Mouse (Mus musculus) A20 (cell line): ENCODE results near the gene Cdh23.

Source experiments
- DNase-seq: peaks from one replicate; pipeline ENCODE4 v3.0.0-alpha.2; 2011; ENCODE audit warnings: low read depth, low spot score

Gene Cdh23

DNA sequence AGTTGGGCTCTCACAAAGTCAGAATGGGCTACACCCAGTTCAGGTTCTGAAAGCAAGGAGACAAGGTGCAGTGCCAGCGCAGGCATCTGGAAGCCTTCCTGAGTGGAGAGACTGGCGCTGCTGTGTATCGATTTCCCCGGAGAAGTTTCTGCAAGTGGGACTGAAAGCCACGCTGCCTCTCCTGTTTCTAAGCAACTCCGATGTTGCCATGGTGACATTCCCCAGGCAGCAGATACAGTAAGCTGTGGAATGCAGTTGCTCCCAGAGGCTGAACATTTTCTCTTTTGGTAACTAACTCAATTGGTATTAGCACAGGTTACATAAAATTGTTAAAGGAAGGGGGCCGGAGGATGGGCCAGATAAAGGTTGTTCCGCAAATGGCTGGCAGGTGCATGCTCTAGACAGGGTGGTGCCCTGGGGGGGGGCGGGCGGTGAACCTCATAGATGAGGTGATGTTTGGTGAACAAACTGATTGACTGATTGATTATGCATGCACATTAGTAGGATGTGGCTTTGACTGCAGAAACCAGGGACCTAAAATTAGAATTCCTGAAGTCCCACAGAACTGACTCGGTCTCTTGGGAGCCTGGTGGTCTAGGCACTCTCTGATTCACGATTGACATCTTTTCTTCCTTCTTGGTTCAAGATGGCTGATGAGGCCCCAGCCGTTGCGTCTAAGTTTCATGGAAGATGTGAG is 410.5 kb downstream of the Cdh23 start:
- peak; percentile 39 for DNase-seq

GRCm38 (mm10) chr10:60285183-60285582 is 411.1 kb downstream of the Cdh23 start:
- no peak for DNase-seq

DNA sequence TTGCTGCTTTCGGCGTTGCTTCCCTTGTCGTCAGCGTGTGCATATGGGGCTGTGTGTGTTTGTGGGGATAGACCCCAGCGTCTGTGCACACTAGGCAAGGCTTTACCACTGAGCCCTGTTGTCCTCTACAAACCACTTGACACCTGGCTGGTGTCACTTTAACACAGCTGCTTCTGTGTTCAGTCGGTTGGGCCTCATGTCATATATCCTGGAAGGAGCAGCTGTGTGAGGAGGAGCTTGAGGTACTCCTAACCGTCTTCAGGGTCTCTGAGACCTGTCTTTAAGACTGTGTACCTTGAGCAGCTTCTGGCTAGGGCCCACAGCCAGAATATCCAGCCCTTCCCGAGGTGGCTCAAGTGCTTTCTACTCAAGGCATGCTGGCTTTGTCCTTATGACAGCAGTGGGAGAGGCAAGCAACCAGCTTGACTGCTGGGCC is 411.6 kb downstream of the Cdh23 start:
- DNase-seq: peak; percentile 79

DNA sequence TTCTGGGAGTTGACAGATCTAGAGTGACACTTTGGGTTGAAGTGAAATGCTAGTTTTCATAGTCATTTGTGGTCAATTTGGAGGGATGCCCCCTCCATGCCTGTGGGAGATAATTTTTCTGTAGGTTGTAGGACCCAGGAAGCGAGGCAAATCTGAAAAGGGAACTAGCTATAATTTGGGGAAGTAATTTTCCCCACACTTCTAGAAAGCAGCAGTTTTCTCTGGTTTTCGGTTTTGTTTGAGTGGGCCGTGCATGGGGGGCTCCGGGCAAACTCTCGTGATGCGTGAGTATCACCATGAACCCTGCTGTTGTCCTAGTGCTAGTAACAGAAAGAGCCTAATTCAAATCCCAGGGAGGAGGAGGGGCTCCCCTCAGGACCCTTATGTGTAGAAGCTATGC is 412.0 kb downstream of the Cdh23 start:
- DNase-seq: peak; percentile 67

DNA sequence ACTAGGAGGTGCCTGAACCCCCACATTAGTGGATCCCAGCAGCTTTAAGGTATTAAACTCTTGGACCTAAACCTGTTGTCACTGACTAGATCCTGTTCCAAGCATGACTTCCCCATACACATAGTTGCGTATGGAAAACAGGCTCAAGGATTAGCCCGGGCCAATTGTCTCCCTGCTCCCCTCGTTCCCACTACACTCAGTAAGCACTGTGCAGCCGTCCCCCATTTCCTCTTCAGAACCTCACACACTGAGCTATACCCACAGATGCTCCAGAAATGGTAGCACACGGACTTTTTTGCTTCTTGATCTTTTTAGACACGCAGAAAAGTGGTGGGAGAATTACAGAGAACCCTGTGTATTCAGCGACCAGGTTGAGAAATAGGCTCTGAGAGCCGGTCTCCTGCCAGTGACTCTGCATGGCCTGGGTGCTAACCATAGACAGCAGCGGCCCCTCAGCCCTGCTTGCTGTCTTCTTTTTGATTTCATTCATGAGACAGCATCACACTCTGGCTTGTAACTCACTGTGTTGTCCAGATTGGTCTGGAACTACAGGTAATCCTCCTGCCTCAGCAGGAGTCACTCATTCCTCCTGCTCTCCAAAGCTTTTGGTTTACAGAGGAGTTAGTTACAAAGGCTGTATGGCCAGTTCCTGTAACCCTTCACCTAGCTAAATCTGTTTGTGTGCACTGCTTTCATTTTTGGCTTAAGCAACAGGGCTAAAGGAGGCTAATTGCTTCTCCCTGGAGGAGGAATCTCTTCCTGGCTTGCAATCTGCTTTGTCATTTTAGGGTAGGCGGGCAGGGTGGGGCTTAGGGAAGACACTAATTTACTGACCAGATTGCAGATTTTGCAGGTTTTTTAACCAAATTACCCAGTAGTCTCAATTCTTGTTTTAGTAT is 413.9 kb downstream of the Cdh23 start:
- no peak for DNase-seq

DNA sequence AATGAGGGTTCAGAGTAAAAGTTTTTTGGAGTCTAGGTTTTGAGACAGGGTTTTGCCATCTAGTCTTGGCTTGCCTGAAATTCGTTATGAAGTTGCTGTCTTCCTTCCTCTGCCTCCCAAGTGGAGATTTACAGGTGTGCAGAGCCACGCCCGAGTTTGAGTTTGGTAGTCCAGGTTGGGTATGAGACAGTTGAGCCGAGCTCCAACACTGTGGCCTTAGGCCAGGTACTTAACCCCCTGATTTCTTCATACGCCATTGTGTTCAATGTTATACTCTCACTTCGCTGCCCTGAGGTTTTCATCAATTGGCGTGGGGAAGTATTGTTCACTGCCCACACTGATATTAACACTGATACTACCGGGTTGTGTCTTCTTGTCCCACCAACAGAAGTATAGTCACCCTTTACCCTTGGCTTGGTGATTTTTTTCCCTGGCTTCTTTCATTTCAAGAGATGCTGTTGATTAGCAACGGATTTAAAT is 414.7 kb downstream of the Cdh23 start:
- DNase-seq: no peak

GRCm38 (mm10) chr10:60280353-60280752 is 415.9 kb downstream of the Cdh23 start:
- DNase-seq: no peak

GRCm38 (mm10) chr10:60279941-60280301 is 416.4 kb downstream of the Cdh23 start:
- DNase-seq: no peak

DNA sequence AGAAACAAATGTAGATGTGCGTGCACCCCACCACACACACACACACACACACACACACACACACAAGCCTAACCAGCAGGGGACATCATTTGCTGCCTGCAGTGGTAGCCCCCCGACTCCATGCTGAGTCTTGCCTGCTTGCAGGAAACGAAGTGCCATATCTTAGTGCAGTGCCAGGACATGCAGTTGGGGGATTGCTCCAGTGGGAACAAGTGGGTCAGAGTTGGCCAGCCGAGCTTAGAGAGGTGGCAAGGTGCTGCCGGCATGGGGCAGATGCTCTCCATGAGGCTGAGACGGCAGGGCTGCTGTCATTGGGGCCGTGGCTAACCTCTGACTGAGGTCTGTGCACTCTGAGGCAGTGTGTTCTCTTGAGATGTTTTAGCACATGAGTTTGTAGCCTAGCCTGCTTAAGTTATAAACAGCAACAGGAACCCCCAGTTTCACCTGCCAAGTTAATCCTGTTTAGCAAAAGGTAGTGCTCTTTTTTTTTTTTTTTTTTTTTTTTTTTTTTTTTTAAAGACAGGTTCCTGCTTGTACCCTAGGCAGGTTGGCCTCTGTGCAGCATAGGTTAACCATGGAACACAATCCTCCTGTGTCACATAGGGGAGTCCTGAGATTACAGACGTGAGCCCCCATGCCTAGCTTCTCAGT is 416.9 kb downstream of the Cdh23 start:
- DNase-seq: peak; percentile 23

GRCm38 (mm10) chr10:60278786-60279185 is 417.5 kb downstream of the Cdh23 start:
- DNase-seq: no peak

DNA sequence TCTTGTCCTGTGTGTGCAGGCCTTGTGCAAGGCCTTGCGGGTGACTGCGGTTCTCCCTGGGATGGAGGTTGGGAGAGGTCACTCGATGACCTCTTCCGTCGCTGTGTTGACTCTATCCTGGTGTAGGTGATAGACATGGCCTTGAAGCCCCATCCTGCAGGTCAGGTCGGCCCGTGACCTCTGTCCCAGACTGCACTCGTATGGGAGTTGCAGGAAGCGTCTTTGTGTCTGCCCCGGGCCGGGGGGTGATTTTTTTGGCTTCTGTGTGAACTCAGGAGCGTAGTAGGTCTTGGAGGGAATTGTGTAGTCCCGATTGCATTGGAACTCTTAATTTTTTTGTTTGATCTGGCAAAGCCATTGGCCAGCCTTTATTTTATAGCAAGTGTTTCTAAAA is 418.3 kb downstream of the Cdh23 start:
- no peak for DNase-seq

GRCm38 (mm10) chr10:60277207-60278005 is 418.9 kb downstream of the Cdh23 start, which contains the start of gene Psap:
Gene Psap (plus strand): TSS chr10:60277627.
- DNase-seq: peak; percentile 97

DNA sequence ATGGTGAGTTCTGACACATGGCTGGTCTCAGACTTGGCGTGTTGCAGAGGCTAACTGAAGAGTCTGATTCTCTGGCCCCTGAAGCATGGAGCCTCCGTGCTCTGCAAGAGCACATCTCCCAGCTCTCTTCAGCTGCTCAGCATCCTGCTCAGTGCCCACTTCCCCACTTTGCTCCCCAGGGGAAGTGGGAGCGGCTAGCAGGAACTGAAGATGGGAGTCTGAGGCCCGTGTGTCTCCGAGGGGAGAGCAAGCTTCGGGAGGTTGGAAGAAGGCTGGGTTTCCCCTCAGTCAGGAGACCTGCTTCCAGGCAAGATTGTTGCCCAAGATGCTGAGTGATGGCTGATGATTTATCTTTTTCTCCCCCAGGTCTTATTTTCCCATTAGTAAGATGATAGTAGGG is 422.9 kb downstream of the Cdh23 start:
- DNase-seq: no peak

DNA sequence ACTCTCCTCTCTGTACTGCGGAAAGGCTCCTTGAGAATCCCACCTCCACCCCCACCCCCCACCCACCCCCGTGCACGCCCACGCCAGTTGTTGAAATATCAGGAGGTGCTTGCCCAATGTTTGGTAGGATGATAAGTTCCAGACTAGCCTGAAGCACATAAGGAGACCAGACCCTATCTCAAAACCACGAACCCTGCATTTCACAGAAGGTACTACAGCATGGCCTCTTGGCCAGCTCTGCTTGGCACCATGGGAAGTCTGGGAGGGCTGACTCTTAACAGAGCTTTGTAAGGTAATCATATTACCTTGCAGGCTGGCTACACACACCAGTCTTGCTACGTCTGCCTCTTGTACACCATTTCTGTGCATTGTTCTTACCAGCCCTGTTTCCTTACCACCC is 424.0 kb downstream of the Cdh23 start:
- DNase-seq: no peak

DNA sequence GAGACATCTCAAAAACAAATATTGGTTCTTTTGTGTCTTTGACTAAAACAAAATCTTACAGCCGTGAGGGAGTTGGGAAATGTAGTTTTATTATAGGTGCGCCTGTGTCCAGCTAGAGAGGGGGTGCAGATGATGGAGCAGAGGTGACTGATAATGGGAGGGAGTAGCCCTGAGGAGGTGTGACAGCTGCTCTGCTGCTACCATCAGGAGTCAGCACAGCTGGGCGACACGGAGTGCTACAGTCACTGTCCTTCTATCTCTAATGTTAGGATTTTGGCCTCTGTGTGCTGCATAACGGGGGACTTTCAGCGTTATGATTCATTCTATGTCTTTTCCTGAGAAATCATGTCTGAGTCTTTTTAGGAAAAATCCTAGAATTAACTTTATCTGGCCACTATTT is 425.3 kb downstream of the Cdh23 start:
- DNase-seq: no peak

- no peak for DNase-seq
Measured at GRCm38 (mm10) chr10:60269141-60270064, 426.9 kb downstream of the Cdh23 start.

DNA sequence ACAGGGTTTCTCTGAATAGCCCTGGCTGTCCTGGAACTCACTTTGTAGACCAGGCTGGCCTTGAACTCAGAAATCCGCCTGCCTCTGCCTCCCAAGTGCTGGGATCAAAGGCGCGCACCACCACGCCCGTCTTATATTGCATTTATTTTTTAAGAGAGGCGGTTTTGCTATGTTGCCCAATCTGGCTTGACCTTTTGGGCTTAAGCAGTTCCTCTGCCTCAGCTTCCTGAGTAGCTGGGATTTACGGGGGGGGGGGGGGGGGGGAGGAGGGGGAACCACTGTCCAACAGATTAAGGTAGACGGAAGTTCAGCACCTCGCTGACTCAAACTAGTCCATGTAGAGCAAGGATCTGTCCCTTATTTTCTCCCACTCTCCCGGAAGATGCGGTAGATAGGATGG is 427.6 kb downstream of the Cdh23 start:
- no peak for DNase-seq

DNA sequence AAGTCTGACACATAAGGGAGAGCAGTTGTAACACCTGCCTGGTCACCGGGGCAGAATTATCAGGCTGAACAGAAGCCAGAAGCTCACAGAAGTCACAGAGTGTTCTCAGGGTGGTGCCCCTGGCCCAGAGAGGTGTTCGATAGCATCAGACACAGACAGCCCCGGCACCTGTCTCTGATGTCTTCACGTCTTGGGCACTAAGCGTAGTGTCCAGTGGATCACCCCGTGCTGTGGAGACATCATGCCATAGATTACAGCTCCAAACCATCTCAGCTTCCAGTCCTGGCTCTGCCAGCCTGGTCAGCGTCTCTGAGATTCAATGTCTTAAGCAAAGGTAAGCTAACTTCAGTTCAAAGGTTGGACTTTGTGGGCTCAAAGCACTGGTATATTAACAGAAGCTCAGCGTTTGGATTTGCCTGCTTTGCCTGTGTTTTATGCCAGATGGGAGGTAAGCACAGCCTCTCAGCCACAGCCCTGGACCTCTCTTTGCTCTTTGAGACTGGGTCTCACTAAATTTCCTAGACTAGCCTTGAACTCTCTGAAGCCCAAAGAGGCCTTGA is 429.4 kb downstream of the Cdh23 start:
- DNase-seq: no peak

DNA sequence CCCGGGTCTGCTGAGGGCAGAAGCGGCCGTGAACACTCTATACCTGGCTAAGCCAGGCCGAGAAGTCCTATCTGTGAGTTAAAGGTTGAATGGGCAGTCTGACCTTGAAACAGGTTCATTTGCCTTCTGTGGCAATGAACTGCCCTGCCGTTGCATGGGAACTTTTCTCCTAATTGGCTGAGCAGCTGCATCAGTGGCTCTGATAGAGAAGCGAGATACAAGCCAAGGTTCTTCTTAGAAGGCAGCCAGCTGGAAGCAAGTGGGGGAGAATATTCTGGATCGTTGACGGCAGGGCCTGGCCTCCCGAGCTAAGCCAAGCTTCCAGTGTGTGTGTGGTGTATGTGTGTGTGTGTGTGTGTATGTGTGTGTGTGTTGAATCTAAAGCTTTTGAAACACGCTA is 431.0 kb downstream of the Cdh23 start:
- no peak for DNase-seq

GRCm38 (mm10) chr10:60263351-60263750 is 432.9 kb downstream of the Cdh23 start:
- no peak for DNase-seq
